Mouse (Mus musculus) MEL (cell line): ENCODE data around the gene Tnks1bp1.

Source experiments
- CTCF ChIP-seq, 3 experiments: IDR thresholded peaks in 2 of 3; conservative IDR thresholded peaks in 1 of 3; 2 replicates each; pipeline ENCODE4 v1.5.1; 2011 to 2012; ENCODE audit warnings: low read length in 3 of 3, low read depth in 2 of 3, mild to moderate bottlenecking in 2 of 3, improper control_type of control experiment in 1 of 3, inconsistent platforms in 1 of 3, mixed read lengths in 1 of 3, moderate library complexity in 1 of 3; ENCODE audit not compliant: control insufficient read depth in 1 of 3, insufficient read depth in 1 of 3, poor library complexity in 1 of 3, severe bottlenecking in 1 of 3
- POLR2AphosphoS2 ChIP-seq: IDR thresholded peaks from 2 replicates; pipeline ENCODE4 v1.6.1; 2011; ENCODE audit warnings: low read length, improper control_type of control experiment
- USF2 ChIP-seq, 2 experiments: IDR thresholded peaks; 2 replicates each; pipeline ENCODE4 v1.6.1; 2011 to 2012; ENCODE audit warnings: improper control_type of control experiment in 2 of 2, low read length in 2 of 2, borderline replicate concordance in 1 of 2, inconsistent platforms in 1 of 2, low read depth in 1 of 2, mild to moderate bottlenecking in 1 of 2; ENCODE audit not compliant: insufficient read depth in 1 of 2

GRCm38 (mm10) chr2:85110288-85110875, 62.6 kb downstream of the Tnks1bp1 start:
- TF ChIP-seq USF2 (IDR thresholded peaks at IDR 0.05; ENCODE audit: borderline replicate concordance in 1 of 2, insufficient read depth in 1 of 2, low read depth in 1 of 2, low read length in 2 of 2) (no peak), CTCF (IDR thresholded peaks at IDR 0.05 in 2 of 3, conservative IDR thresholded peaks at IDR 0.05 in 1 of 3; ENCODE audit: control insufficient read depth in 1 of 3, insufficient read depth in 1 of 3, low read depth in 2 of 3, low read length in 3 of 3, poor library complexity in 1 of 3, severe bottlenecking in 1 of 3) (no peak), POLR2AphosphoS2 (no peak)
